In genomic region chr12:3871637-3872036, GRCm38 (mm10) we compare ENCODE assay signal across 9 mouse cellular contexts.
DNase-seq lines count a peak whose midpoint lies in the region; ATAC-seq and TF ChIP-seq lines count a peak whose summit lies in the region.
"Had no signal": no experiment of that assay in that cellular context is flagged by ENCODE, and none has a peak within 500 bp of the region (broad histone marks: within the 10 kb centered on the region; RNA-seq: fewer than 3 reads in every experiment).

No protein-coding gene starts in this region.

- peak overlapping the region; percentile 37 for H3K27ac ChIP-seq in CH12.LX (ENCODE audit: insufficient read depth, low read depth)
- peak overlapping the region; percentile 43; the same call in 1 of the 2 replicates for H3K27ac ChIP-seq in brown adipose tissue, adult 24 weeks (replicated peaks; ENCODE audit: low read depth, low read length)
- H3K27ac ChIP-seq in forebrain, embryonic 12.5 days = peak overlapping the region; percentile 31; the same call in 1 of the 2 replicates
- peak overlapping the region; percentile 69 for H3K27ac ChIP-seq in heart, embryonic 16.5 days (ENCODE audit: low read length)
- H3K27ac ChIP-seq in liver, embryonic 13.5 days = peak overlapping the region; percentile 43
- H3K27ac ChIP-seq in neural tube, embryonic 11.5 days (ENCODE audit: low read depth, low read length) = no peak overlapping the region
- H3K27ac ChIP-seq in thymus, adult 2 months (ENCODE audit: control insufficient read depth, insufficient read depth, low read length) = peak overlapping the region; percentile 78

- peaks cover 25 to 41% of the 10 kb centered on the region in 2 experiments for H3K36me3 ChIP-seq in CH12.LX (replicated peaks in 1 of 2; ENCODE audit: control insufficient read depth in 1 of 2, insufficient read depth in 1 of 2, low read length in 1 of 2)
- peaks cover 15% of the 10 kb centered on the region for H3K36me3 ChIP-seq in forebrain, embryonic 12.5 days (replicated peaks)
- H3K36me3 ChIP-seq in heart, embryonic 16.5 days (ENCODE audit: control insufficient read depth, insufficient read depth) = peaks cover 10% of the 10 kb centered on the region; the same call in 1 of the 2 replicates
- H3K36me3 ChIP-seq in liver, embryonic 13.5 days = peaks cover 14% of the 10 kb centered on the region; the same call in 1 of the 2 replicates
- peaks cover 3% of the 10 kb centered on the region; the same call in 1 of the 2 replicates for H3K36me3 ChIP-seq in neural tube, embryonic 11.5 days (ENCODE audit: control insufficient read depth, insufficient read depth, low read length)
- H3K36me3 ChIP-seq in thymus, adult 2 months (ENCODE audit: control insufficient read depth, insufficient read depth, low read length) = 0 out of 2 replicates have a peak, but pooled peaks cover 2% of the 10 kb centered on the region

- peak; percentile 37; the same call in 1 of the 2 replicates for ATAC-seq in forebrain, embryonic 12.5 days (ENCODE audit: low FRiP score)
- ATAC-seq in heart, embryonic 16.5 days (replicated peaks; ENCODE audit: extremely low read depth, insufficient read depth, low FRiP score) = no peak
- no peak for ATAC-seq in liver, embryonic 13.5 days (ENCODE audit: low read depth)
- peak; percentile 38; the same call in 1 of the 2 replicates for ATAC-seq in neural tube, embryonic 11.5 days (ENCODE audit: insufficient read depth, low FRiP score, low TSS enrichment)

- H3K79me2 ChIP-seq in CH12.LX (replicated peaks; ENCODE audit: control insufficient read depth, extremely low read depth, insufficient read depth, poor library complexity, severe bottlenecking) = no peaks in the 10 kb centered on the region

- 24% methylated on average over 15 of the region's 15 CpGs for WGBS in forebrain, embryonic 12.5 days
- WGBS in heart, embryonic 16.5 days = 37% methylated on average over 15 of the region's 15 CpGs
- WGBS in liver, embryonic 13.5 days (ENCODE audit: insufficient replicate concordance) = 29% methylated on average over 15 of the region's 15 CpGs
- WGBS in neural tube, embryonic 11.5 days = 28% methylated on average over 15 of the region's 15 CpGs
- WGBS in thymus, adult 2 months = 56% methylated on average over 15 of the region's 15 CpGs

- TF ChIP-seq RAD21 in CH12.LX (IDR thresholded peaks at IDR 0.05; ENCODE audit: low read depth, low read length) = no peak

- H3K9me3 ChIP-seq in CH12.LX (replicated peaks; ENCODE audit: low read length) = no peaks in the 10 kb centered on the region
- no peaks in the 10 kb centered on the region for H3K9me3 ChIP-seq in forebrain, embryonic 12.5 days
- no peaks in the 10 kb centered on the region for H3K9me3 ChIP-seq in heart, embryonic 16.5 days (replicated peaks; ENCODE audit: control insufficient read depth, low read length)
- H3K9me3 ChIP-seq in liver, embryonic 13.5 days (replicated peaks) = no peaks in the 10 kb centered on the region
- no peaks in the 10 kb centered on the region for H3K9me3 ChIP-seq in neural tube, embryonic 11.5 days (ENCODE audit: control insufficient read depth, low read length)

- H3K27me3 ChIP-seq in CH12.LX (replicated peaks) = no peaks in the 10 kb centered on the region
- H3K27me3 ChIP-seq in forebrain, embryonic 12.5 days = no peaks in the 10 kb centered on the region
- no peaks in the 10 kb centered on the region for H3K27me3 ChIP-seq in heart, embryonic 16.5 days (ENCODE audit: control insufficient read depth, insufficient read depth, low read length)
- H3K27me3 ChIP-seq in liver, embryonic 13.5 days = no peaks in the 10 kb centered on the region
- no peaks in the 10 kb centered on the region for H3K27me3 ChIP-seq in neural tube, embryonic 11.5 days (ENCODE audit: control insufficient read depth, insufficient read depth, low read length)
- no peaks in the 10 kb centered on the region for H3K27me3 ChIP-seq in thymus, adult 2 months (ENCODE audit: control insufficient read depth, insufficient read depth, low read length)

- no peak overlapping the region for H3K4me2 ChIP-seq in CH12.LX (ENCODE audit: insufficient read depth, low read depth, poor library complexity, severe bottlenecking)
- H3K4me2 ChIP-seq in forebrain, embryonic 12.5 days = peak overlapping the region; percentile 41; the same call in 1 of the 2 replicates
- H3K4me2 ChIP-seq in heart, embryonic 16.5 days (ENCODE audit: low read depth, low read length) = 0 out of 2 replicates have a peak overlapping the region, but pooled peaks have one; percentile 9
- H3K4me2 ChIP-seq in liver, embryonic 13.5 days = peak overlapping the region; percentile 57
- H3K4me2 ChIP-seq in neural tube, embryonic 11.5 days (ENCODE audit: low read depth) = no peak overlapping the region

- H3K9ac ChIP-seq in CH12.LX (ENCODE audit: insufficient read depth, low read depth) = no peak overlapping the region
- 0 out of 2 replicates have a peak overlapping the region, but pooled peaks have one; percentile 13 for H3K9ac ChIP-seq in forebrain, embryonic 12.5 days
- H3K9ac ChIP-seq in heart, embryonic 16.5 days (ENCODE audit: low read length) = no peak overlapping the region; the same call in 1 of the 2 replicates
- peak overlapping the region; percentile 38; the same call in 1 of the 2 replicates for H3K9ac ChIP-seq in liver, embryonic 13.5 days
- H3K9ac ChIP-seq in neural tube, embryonic 11.5 days (ENCODE audit: low read length) = peak overlapping the region; percentile 29; the same call in 1 of the 2 replicates

- TF ChIP-seq CTCF in CH12.LX (conservative IDR thresholded peaks at IDR 0.05 in 1 of 2, IDR thresholded peaks at IDR 0.05 in 1 of 2; ENCODE audit: low read depth in 2 of 2, low read length in 2 of 2) = peak; percentile 12 to 48; a peak in 2 of 4 replicates
- TF ChIP-seq CTCF in thymus, adult 2 months (IDR thresholded peaks at IDR 0.05; ENCODE audit: borderline replicate concordance, control insufficient read depth, extremely low read depth, insufficient read depth, low read length, poor library complexity) = 0 out of 2 replicates have a peak, but pooled peaks have one; percentile 15

- DNase-seq in CH12.LX (ENCODE audit: extremely low read depth) = peak; percentile 69
- DNase-seq in kidney, postnatal 14 days = peak; percentile 90
- peak; percentile 33 for DNase-seq in liver, embryonic 13.5 days
- DNase-seq in neural tube, embryonic 11.5 days (ENCODE audit: low spot score) = peak; percentile 56
- peak; percentile 49 for DNase-seq in thymus, adult 2 months

- in situ Hi-C loops in CH12.LX (cut with MboI; ENCODE audit: low pct_ligation_motif_present, low pct_unique_long_range_greater_than_20kb, low sequenced_read_pairs) = no loop called here

- H3K4me1 ChIP-seq in CH12.LX (ENCODE audit: control insufficient read depth in 1 of 2, insufficient read depth in 2 of 2) = peaks cover 31 to 69% of the 10 kb centered on the region in 2 experiments
- peaks cover 32% of the 10 kb centered on the region for H3K4me1 ChIP-seq in brown adipose tissue, adult 24 weeks (ENCODE audit: control insufficient read depth, insufficient read depth, insufficient read length, low read length)
- peaks cover 14% of the 10 kb centered on the region for H3K4me1 ChIP-seq in forebrain, embryonic 12.5 days
- peaks cover 67% of the 10 kb centered on the region for H3K4me1 ChIP-seq in heart, embryonic 16.5 days (ENCODE audit: control insufficient read depth, insufficient read depth, low read length)
- peaks cover 44% of the 10 kb centered on the region for H3K4me1 ChIP-seq in liver, embryonic 13.5 days (replicated peaks)
- peaks cover 3% of the 10 kb centered on the region; the same call in 1 of the 2 replicates for H3K4me1 ChIP-seq in neural tube, embryonic 11.5 days (ENCODE audit: control insufficient read depth, insufficient read depth, low read length)
- peaks cover 48% of the 10 kb centered on the region for H3K4me1 ChIP-seq in thymus, adult 2 months (replicated peaks; ENCODE audit: control insufficient read depth, insufficient read depth, low read length)

- H3K4me3 ChIP-seq in CH12.LX (replicated peaks in 1 of 3; ENCODE audit: low read depth in 2 of 3, low read length in 2 of 3, poor library complexity in 1 of 3) = peak overlapping the region in 1 of 3 experiments; percentile 62
- H3K4me3 ChIP-seq in brown adipose tissue, adult 24 weeks (ENCODE audit: insufficient read depth, low read depth, low read length) = no peak overlapping the region
- H3K4me3 ChIP-seq in forebrain, embryonic 12.5 days (replicated peaks) = no peak overlapping the region
- H3K4me3 ChIP-seq in heart, embryonic 16.5 days (ENCODE audit: low read length) = no peak overlapping the region
- no peak overlapping the region for H3K4me3 ChIP-seq in liver, embryonic 13.5 days (replicated peaks)
- no peak overlapping the region for H3K4me3 ChIP-seq in neural tube, embryonic 11.5 days (ENCODE audit: low read depth, low read length)
- no peak overlapping the region for H3K4me3 ChIP-seq in thymus, adult 2 months (ENCODE audit: control insufficient read depth, insufficient read depth, low read length)
- H3K4me3 ChIP-seq: myocyte had no signal

- TF ChIP-seq POLR2A in CH12.LX (IDR thresholded peaks at IDR 0.05; ENCODE audit: low read depth, low read length) = no peak
- no peak for TF ChIP-seq POLR2A in thymus, adult 2 months (IDR thresholded peaks at IDR 0.05; ENCODE audit: control insufficient read depth, extremely low read depth, insufficient read depth, low read length, poor library complexity)

- no peak for TF ChIP-seq EP300 in CH12.LX (IDR thresholded peaks at IDR 0.05; ENCODE audit: low read length)

- dilution Hi-C loops in CH12.LX (cut with MboI; ENCODE audit: extremely low pct_ligation_motif_present, extremely low pct_unique_long_range_greater_than_20kb, low sequenced_read_pairs) = no loop called here

TF ChIP-seq in CH12.LX, 34 proteins besides CTCF, POLR2A, EP300 and RAD21:
- TF ChIP-seq ZKSCAN1 (IDR thresholded peaks at IDR 0.05; ENCODE audit: borderline replicate concordance, low read depth, low read length) (peak; percentile 86), TBP (conservative IDR thresholded peaks at IDR 0.05; ENCODE audit: low read depth, low read length) (no peak), BHLHE40 (IDR thresholded peaks at IDR 0.05; ENCODE audit: low read depth, low read length) (0 out of 2 replicates have a peak, but pooled peaks have one; percentile 2)

Comparison
In these comparisons a context has a peak if more than half of its experiments do, and no peak if none do; other contexts are left out.
1. DNase-seq: peak in every context shown above with its lines; median percentile 90 in kidney, postnatal 14 days; 69 in CH12.LX; 56 in neural tube, embryonic 11.5 days; 49 in thymus, adult 2 months; 33 in liver, embryonic 13.5 days.
2. H3K4me2 ChIP-seq: peak in forebrain, embryonic 12.5 days (single experiment), heart, embryonic 16.5 days (single experiment) and liver, embryonic 13.5 days (single experiment); none in CH12.LX (single experiment) and neural tube, embryonic 11.5 days (single experiment).
3. H3K9ac ChIP-seq: peak in forebrain, embryonic 12.5 days (single experiment), liver, embryonic 13.5 days (single experiment) and neural tube, embryonic 11.5 days (single experiment); none in CH12.LX (single experiment) and heart, embryonic 16.5 days (single experiment).
4. ATAC-seq: peak in forebrain, embryonic 12.5 days (single experiment) and neural tube, embryonic 11.5 days (single experiment); none in heart, embryonic 16.5 days (single experiment) and liver, embryonic 13.5 days (single experiment).